Mouse (Mus musculus) hindbrain, postnatal 0 days (tissue): ENCODE data around the gene Ccdc84. TPM values are rescaled to one million over a fixed set of nuclear protein-coding genes. Genes with fewer than 3 reads are reported as not detected.

ENCODE experiments used
- ATAC-seq: fragments of 200-750 bp; cut with Nextera tagmentation; 2 replicates; pipeline ENCODE4 v1.8.0; 2017; ENCODE audit warnings: mild to moderate bottlenecking, moderate TSS enrichment, moderate library complexity
- DNase-seq: peaks from one replicate; pipeline ENCODE4 v3.0.0-alpha.2; 2015; ENCODE audit warnings: low spot score
- H3K27ac ChIP-seq: fragments of 300-500 bp; sonication (generic); 2 replicates; pipeline ENCODE4 v1.5.1; 2014; ENCODE audit warnings: mild to moderate bottlenecking
- H3K27me3 ChIP-seq: fragments of 300-500 bp; sonication (generic); 2 replicates; pipeline ENCODE4 v1.6.1; 2014; ENCODE audit warnings: low read length, mixed read lengths; ENCODE audit not compliant: insufficient read depth
- H3K36me3 ChIP-seq: fragments of 300-500 bp; sonication (generic); 2 replicates; pipeline ENCODE4 v1.6.1; 2014; ENCODE audit warnings: low read length, mixed read lengths; ENCODE audit not compliant: insufficient read depth
- H3K4me1 ChIP-seq: fragments of 300-500 bp; sonication (generic); 2 replicates; pipeline ENCODE4 v1.6.1; 2014; ENCODE audit warnings: antibody characterized with exemption, low read length, mixed read lengths; ENCODE audit not compliant: insufficient read depth
- H3K4me2 ChIP-seq: fragments of 300-500 bp; sonication (generic); 2 replicates; pipeline ENCODE4 v1.6.1; 2014; ENCODE audit warnings: low read depth, mild to moderate bottlenecking, low read length, moderate library complexity, mixed read lengths
- H3K4me3 ChIP-seq: fragments of 300-500 bp; sonication (generic); 2 replicates; pipeline ENCODE4 v1.5.1; 2014; ENCODE audit warnings: low read length
- H3K9ac ChIP-seq: fragments of 300-500 bp; sonication (generic); replicated peaks from 2 replicates; pipeline ENCODE4 v1.6.1; 2014; ENCODE audit warnings: mild to moderate bottlenecking, low read length, moderate library complexity, mixed read lengths
- H3K9me3 ChIP-seq: fragments of 300-500 bp; sonication (generic); 2 replicates; pipeline ENCODE4 v1.6.1; 2016; ENCODE audit warnings: low read length, mixed read lengths
- CTCF ChIP-seq: IDR thresholded peaks from 2 replicates; pipeline ENCODE4 v1.5.1; 2016; ENCODE audit warnings: antibody characterized with exemption, control low read depth, low read depth
- WGBS: fragments of 180-500 bp; shearing (Covaris S2); extraction: QIAGEN DNeasy Blood & Tissue Kit; methylation state at CpG from one replicate; pipeline ENCODE4 v1.1.7; 2014; 5-methylcytosine and 5-hydroxymethylcytosine counted together
- polyA plus RNA-seq: library from polyadenylated mRNA; unstranded; fragments of >200 nt; fragmentation: Nextera tagmentation; extraction: Ambion mirVana; gene quantifications from 2 replicates; pipeline ENCODE4 v1.2.1, GENCODE M21; 2015
- total RNA-seq: library from RNA; depleted of rRNA; stranded (reverse); fragments of >200 nt; gene quantifications from 2 replicates; pipeline ENCODE4 v1.2.3, GENCODE M21; 2014

Gene Ccdc84
- total and polyA plus RNA-seq, 2 experiments from 2014 or later = 23.6 to 26.0 TPM

DNA sequence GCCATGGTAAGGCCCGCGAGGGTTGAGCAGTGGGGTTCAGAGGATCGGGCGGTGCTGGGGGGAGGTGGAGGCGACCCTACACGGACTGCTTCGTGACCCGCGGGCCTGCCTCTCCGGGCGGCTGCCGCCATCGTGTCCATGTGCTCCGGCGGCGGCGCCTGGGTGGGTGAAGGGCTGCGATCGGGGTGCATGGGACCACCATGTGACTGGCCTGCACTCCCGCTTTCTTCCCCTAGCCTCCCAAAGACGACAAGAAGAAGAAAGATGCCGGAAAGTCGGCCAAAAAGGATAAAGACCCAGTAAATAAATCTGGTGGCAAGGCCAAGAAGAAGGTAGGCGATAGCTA is 10.6 kb downstream of the Ccdc84 start:
- ATAC-seq (peak; percentile 53; the same call in 1 of the 2 replicates), DNase-seq (no peak)
- under 1% methylated on average over 24 of the region's 24 CpGs for WGBS
- TF ChIP-seq CTCF = no peak
- peaks cover 57% of the 10 kb centered on the region for H3K36me3 ChIP-seq
- no peaks in the 10 kb centered on the region for H3K9me3 ChIP-seq
- peak overlapping the region; percentile 96 for H3K27ac ChIP-seq
- peak overlapping the region; percentile 83 for H3K9ac ChIP-seq
- peak overlapping the region; percentile 80 for H3K4me3 ChIP-seq
- H3K4me1 ChIP-seq = no peaks in the 10 kb centered on the region; the same call in 1 of the 2 replicates
- no peaks in the 10 kb centered on the region for H3K27me3 ChIP-seq
- peak overlapping the region; percentile 64 for H3K4me2 ChIP-seq

- Histone ChIP-seq H3K4me2 (peak within 1 kb of the TSS; percentile 64), H3K4me3 (peak within 1 kb of the TSS; percentile 80), H3K9me3 (no peaks in the 10 kb centered on the region), H3K27ac (peak within 1 kb of the TSS; percentile 96), H3K4me1 (no peaks in the 10 kb centered on the region; the same call in 1 of the 2 replicates), H3K36me3 (peaks cover 57% of the 10 kb centered on the region), H3K9ac (peak within 1 kb of the TSS; percentile 83), H3K27me3 (no peaks in the 10 kb centered on the region)
- peak; percentile 98 for DNase-seq
- TF ChIP-seq CTCF = peak; percentile 7; the same call in 1 of the 2 replicates
- peak; percentile 98 for ATAC-seq
- under 1% methylated on average over 51 of the region's 51 CpGs for WGBS
Observed at GRCm38 (mm10) chr9:44406906-44407751, 11.2 kb downstream of the Ccdc84 start, which contains the start of the genes Rps25 and Trappc4. Gene Rps25, plus strand, starts transcription at chr9:44407139. Gene Trappc4, minus strand, starts transcription at chr9:44407600.

DNA sequence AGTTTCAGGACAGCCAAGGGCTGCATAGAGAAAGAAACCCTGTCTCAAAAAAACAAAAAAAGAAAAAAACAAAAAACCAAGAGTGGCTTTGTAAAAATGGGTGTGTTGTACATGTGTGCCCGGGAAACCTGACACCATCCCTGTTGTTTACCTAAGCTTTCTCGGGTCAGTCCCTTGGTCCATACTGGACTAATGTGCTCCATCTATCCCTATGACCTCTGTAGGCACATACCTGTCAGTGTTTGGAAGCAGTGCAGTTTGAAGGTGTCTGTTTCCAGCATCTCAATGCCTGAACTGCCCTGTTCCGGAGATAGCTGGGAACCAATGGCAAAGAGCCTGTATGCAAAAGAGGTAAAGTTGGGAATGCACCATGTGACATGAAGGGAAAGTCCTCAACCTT is 13.4 kb downstream of the Ccdc84 start:
- whole genome bisulfite sequencing = 83% methylated on average over 3 of the region's 3 CpGs
- no peak for TF ChIP-seq CTCF
- ATAC-seq (no peak), DNase-seq (no peak)
- no peak overlapping the region for H3K4me3 ChIP-seq
- no peak overlapping the region for H3K27ac ChIP-seq
- peaks cover 56% of the 10 kb centered on the region for H3K36me3 ChIP-seq
- H3K4me1 ChIP-seq = no peaks in the 10 kb centered on the region; the same call in 1 of the 2 replicates
- no peak overlapping the region for H3K9ac ChIP-seq
- H3K4me2 ChIP-seq = no peak overlapping the region
- H3K27me3 ChIP-seq = no peaks in the 10 kb centered on the region
- H3K9me3 ChIP-seq = no peaks in the 10 kb centered on the region

DNA sequence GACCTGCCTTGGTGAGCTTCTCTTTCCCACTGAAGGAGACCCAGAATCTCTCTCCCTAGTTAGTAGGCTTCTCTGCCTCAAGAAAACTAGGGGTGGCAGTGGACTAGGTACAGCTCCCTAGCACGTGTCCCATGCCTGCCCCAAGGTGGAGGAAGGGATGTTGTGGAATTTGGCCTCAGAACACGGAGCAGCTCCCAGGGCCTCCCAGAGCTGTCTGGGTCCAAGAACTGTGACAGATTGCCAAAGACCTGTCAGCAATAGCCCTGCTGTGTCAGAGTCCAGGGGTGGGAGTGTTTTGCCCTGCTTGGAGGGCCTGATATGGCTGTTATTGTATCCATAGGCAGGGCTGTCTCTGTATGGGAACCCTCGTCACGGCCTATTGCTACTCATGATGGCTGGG is 17.3 kb downstream of the Ccdc84 start:
- Histone ChIP-seq H3K27me3 (no peaks in the 10 kb centered on the region), H3K9ac (no peak overlapping the region), H3K4me2 (no peak overlapping the region), H3K9me3 (no peaks in the 10 kb centered on the region), H3K4me3 (no peak overlapping the region), H3K27ac (no peak overlapping the region), H3K4me1 (no peaks in the 10 kb centered on the region; the same call in 1 of the 2 replicates), H3K36me3 (peaks cover 47% of the 10 kb centered on the region)
- DNase-seq = no peak
- no peak for TF ChIP-seq CTCF
- no peak for ATAC-seq
- WGBS = 82% methylated on average over 4 of the region's 4 CpGs

- no peak for TF ChIP-seq CTCF
- no peaks in the 10 kb centered on the region for H3K4me1 ChIP-seq
Observed at GRCm38 (mm10) chr9:44399795-44400114, 18.6 kb downstream of the Ccdc84 start.

DNA sequence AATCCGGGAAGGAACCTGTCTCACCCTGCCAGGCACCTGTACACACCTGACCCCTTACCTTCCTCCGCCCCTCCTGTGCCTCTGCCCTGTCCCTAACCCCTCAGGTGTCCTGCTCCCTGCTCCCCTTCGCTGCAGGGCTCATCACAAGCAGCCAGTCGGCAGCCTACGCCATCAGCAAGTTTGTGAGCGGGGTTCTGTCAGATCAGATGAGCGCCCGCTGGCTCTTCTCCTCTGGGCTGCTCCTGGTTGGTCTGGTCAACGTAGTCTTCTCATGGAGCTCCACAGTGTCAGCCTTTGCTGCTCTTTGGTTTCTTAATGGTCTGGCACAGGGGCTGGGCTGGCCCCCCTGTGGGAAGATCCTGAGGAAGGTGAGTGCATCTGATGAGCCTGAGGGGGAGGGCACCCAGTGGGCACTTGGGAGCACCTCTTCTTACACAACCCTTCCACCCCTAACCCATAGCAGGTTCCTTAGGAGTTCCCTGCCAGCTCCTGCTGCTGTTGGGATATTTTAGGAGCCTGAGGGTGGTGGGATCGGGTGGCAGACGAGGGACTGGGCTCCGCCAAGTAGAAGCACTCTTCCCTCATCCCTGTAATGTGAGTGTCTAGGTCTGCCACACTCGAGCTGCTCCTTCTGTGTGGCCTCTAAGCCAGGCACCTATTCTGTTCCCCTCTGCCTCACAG is 19.1 kb downstream of the Ccdc84 start:
- TF ChIP-seq CTCF = no peak
- peak overlapping the region; percentile 95 for H3K4me2 ChIP-seq
- peaks cover 38% of the 10 kb centered on the region for H3K36me3 ChIP-seq
- H3K27ac ChIP-seq = 0 out of 2 replicates have a peak overlapping the region, but pooled peaks have one; percentile 11
- ATAC-seq = no peak
- H3K9me3 ChIP-seq = no peaks in the 10 kb centered on the region
- no peaks in the 10 kb centered on the region for H3K27me3 ChIP-seq
- H3K4me3 ChIP-seq = 0 out of 2 replicates have a peak overlapping the region, but pooled peaks have one; percentile 2
- H3K4me1 ChIP-seq = no peaks in the 10 kb centered on the region
- no peak for DNase-seq
- no peak overlapping the region for H3K9ac ChIP-seq
- 77% methylated on average over 13 of the region's 13 CpGs for WGBS

More at GRCm38 (mm10) chr9:44399795-44400114, 18.6 kb downstream of the Ccdc84 start:
- H3K36me3 ChIP-seq = peaks cover 42% of the 10 kb centered on the region
- no peak overlapping the region for H3K4me2 ChIP-seq
- no peaks in the 10 kb centered on the region for H3K9me3 ChIP-seq
- no peaks in the 10 kb centered on the region for H3K27me3 ChIP-seq
- ATAC-seq (no peak), DNase-seq (no peak)
- no peak overlapping the region for H3K4me3 ChIP-seq
- no peak overlapping the region for H3K27ac ChIP-seq
- no peak overlapping the region for H3K9ac ChIP-seq
- 88% methylated on average over 6 of the region's 6 CpGs for WGBS
